Mouse (Mus musculus): Measurements from ENCODE around the gene Ccl21a. TPM values are rescaled to one million over a fixed set of nuclear protein-coding genes. Genes with fewer than 3 reads are reported as not detected.

Gene Ccl21a
- polyA plus RNA-seq (2017; shearing (Covaris generic)) = not detected

GRCm38 (mm10) chr4:42773893-42774292 lies at the start of gene Ccl21a:
TSS of gene Ccl21a (minus strand) at chr4:42773993.

GRCm38 (mm10) chr4:42756477-42756876 lies 17.3 kb downstream of the Ccl21a start, which contains the start of gene Ccl19:
TSS of gene Ccl19 (minus strand) at chr4:42756577.

GRCm38 (mm10) chr4:42735245-42735644 lies 38.5 kb downstream of the Ccl21a start, which contains the start of gene 4930578G10Rik:
TSS of gene 4930578G10Rik (plus strand) at chr4:42735545.

Other genes with a start within 250 kb of the Ccl21a start
- not detected for gene Fam205a2, start 245.8 kb downstream of the Ccl21a start, polyA plus RNA-seq (2017; shearing (Covaris generic))
- gene Gm10591, start 161.8 kb downstream of the Ccl21a start, polyA plus RNA-seq (2017; shearing (Covaris generic)) = not detected
- not detected for gene Gm2564, start 144.3 kb downstream of the Ccl21a start, polyA plus RNA-seq (2017; shearing (Covaris generic))
- not detected for gene Ccl27b, start 118.7 kb downstream of the Ccl21a start, polyA plus RNA-seq (2017; shearing (Covaris generic))
- gene Il11ra2, start 112.1 kb downstream of the Ccl21a start, polyA plus RNA-seq (2017; shearing (Covaris generic)) = not detected
- gene 4930578G10Rik, start 38.4 kb downstream of the Ccl21a start, polyA plus RNA-seq (2017; shearing (Covaris generic)) = not detected
- gene Ccl19, start 17.4 kb downstream of the Ccl21a start, polyA plus RNA-seq (2017; shearing (Covaris generic)) = not detected
- gene Fam205a1, start 79.9 kb upstream of the Ccl21a start, polyA plus RNA-seq (2017; shearing (Covaris generic)) = not detected
- not detected for gene Gm12394, start 82.8 kb upstream of the Ccl21a start, polyA plus RNA-seq (2017; shearing (Covaris generic))
- gene Fam205c, start 100.2 kb upstream of the Ccl21a start, polyA plus RNA-seq (2017; shearing (Covaris generic)) = not detected
- 0.12 TPM for gene Phf24, start 142.7 kb upstream of the Ccl21a start, polyA plus RNA-seq (2017; shearing (Covaris generic))
- 12.0 TPM for gene Dnajb5, start 175.8 kb upstream of the Ccl21a start, polyA plus RNA-seq (2017; shearing (Covaris generic))
- gene 1700022I11Rik, start 195.6 kb upstream of the Ccl21a start, polyA plus RNA-seq (2017; shearing (Covaris generic)) = not detected
- gene Vcp, start 226.5 kb upstream of the Ccl21a start, polyA plus RNA-seq (2017; shearing (Covaris generic)) = 405 TPM
- gene Fancg, start 236.5 kb upstream of the Ccl21a start, polyA plus RNA-seq (2017; shearing (Covaris generic)) = 28.8 TPM